Mouse (Mus musculus) spleen, adult 2 months (tissue): Measurements from ENCODE around the gene Exoc6b.

Experiments
- CTCF ChIP-seq: fragments of 200-500 bp; IDR thresholded peaks from 2 replicates; pipeline ENCODE4 v1.5.1; 2011; ENCODE audit warnings: mild to moderate bottlenecking, inconsistent platforms; ENCODE audit not compliant: insufficient read depth, insufficient read length, insufficient replicate concordance; ENCODE audit errors: extremely low read depth
- POLR2A ChIP-seq: fragments of 200-500 bp; IDR thresholded peaks from 2 replicates; pipeline ENCODE4 v1.6.1; 2011; ENCODE audit warnings: low read depth, low read length, inconsistent platforms

- TF ChIP-seq CTCF, result no peak
- TF ChIP-seq POLR2A, result no peak
These were observed 17.3 kb upstream of the Exoc6b start for GRCm38 (mm10) chr6:85086645-85087044.
